ENCODE assay signal across 9 mouse cellular contexts in genomic region chr4:134494780-134495545, GRCm38 (mm10). TPM values are rescaled to one million over a fixed set of nuclear protein-coding genes. Genes with fewer than 3 reads are reported as not detected.
DNase-seq lines count a peak whose midpoint lies in the region; ATAC-seq and TF ChIP-seq lines count a peak whose summit lies in the region.
"Had no signal": no experiment of that assay in that cellular context is flagged by ENCODE, and none has a peak within 500 bp of the region (broad histone marks: within the 10 kb centered on the region; RNA-seq: fewer than 3 reads in every experiment).

No protein-coding gene starts in this region.

- DNase-seq in adrenal gland, postnatal 36 days: peak; percentile 72 to 76
- DNase-seq in thymus, postnatal 4 days: peak; percentile 73
- DNase-seq in cerebellum, postnatal 36 days: no peak
- no peak for DNase-seq in kidney, adult 2 months

- WGBS in kidney, embryonic 15.5 days: 58% methylated on average over 16 of the region's 16 CpGs
- WGBS in kidney, embryonic 14.5 days: 67% methylated on average over 16 of the region's 16 CpGs
- 59% methylated on average over 16 of the region's 16 CpGs for WGBS in limb, embryonic 13.5 days
- WGBS in midbrain, embryonic 15.5 days: 60% methylated on average over 16 of the region's 16 CpGs
- 64% methylated on average over 16 of the region's 16 CpGs for WGBS in kidney, adult 2 months

- no peak overlapping the region for H3K9ac ChIP-seq in kidney, embryonic 15.5 days
- no peak overlapping the region for H3K9ac ChIP-seq in kidney, embryonic 14.5 days (ENCODE audit: low read depth, low read length)
- no peak overlapping the region for H3K9ac ChIP-seq in limb, embryonic 13.5 days
- no peak overlapping the region for H3K9ac ChIP-seq in midbrain, embryonic 15.5 days
- H3K9ac ChIP-seq: neural tube, embryonic 12.5 days had no signal

- H3K36me3 ChIP-seq in kidney, embryonic 15.5 days: no peaks in the 10 kb centered on the region
- no peaks in the 10 kb centered on the region for H3K36me3 ChIP-seq in kidney, embryonic 14.5 days (ENCODE audit: control insufficient read depth, insufficient read depth, low read length)
- no peaks in the 10 kb centered on the region for H3K36me3 ChIP-seq in limb, embryonic 13.5 days
- no peaks in the 10 kb centered on the region for H3K36me3 ChIP-seq in midbrain, embryonic 15.5 days (replicated peaks)
- no peaks in the 10 kb centered on the region for H3K36me3 ChIP-seq in kidney, adult 2 months (ENCODE audit: control insufficient read depth, insufficient read depth, low read length)
- H3K36me3 ChIP-seq: neural tube, embryonic 12.5 days had no signal

- no peak overlapping the region for H3K4me3 ChIP-seq in kidney, embryonic 15.5 days (replicated peaks)
- H3K4me3 ChIP-seq in kidney, embryonic 14.5 days (ENCODE audit: low read length): no peak overlapping the region
- H3K4me3 ChIP-seq in limb, embryonic 13.5 days: no peak overlapping the region
- H3K4me3 ChIP-seq in midbrain, embryonic 15.5 days: no peak overlapping the region
- no peak overlapping the region for H3K4me3 ChIP-seq in kidney, adult 2 months (ENCODE audit: insufficient read depth, low read depth, low read length)
- H3K4me3 ChIP-seq: neural tube, embryonic 12.5 days had no signal

- no peak for TF ChIP-seq POLR2A in kidney, adult 2 months (IDR thresholded peaks at IDR 0.05; ENCODE audit: low read depth, low read length)

- peaks cover 33% of the 10 kb centered on the region for H3K4me1 ChIP-seq in kidney, embryonic 15.5 days
- peaks cover 11% of the 10 kb centered on the region for H3K4me1 ChIP-seq in kidney, embryonic 14.5 days (ENCODE audit: control insufficient read depth, insufficient read depth, low read length)
- H3K4me1 ChIP-seq in limb, embryonic 13.5 days: peaks cover 27% of the 10 kb centered on the region
- H3K4me1 ChIP-seq in midbrain, embryonic 15.5 days: peaks cover 33% of the 10 kb centered on the region
- peaks cover 19% of the 10 kb centered on the region for H3K4me1 ChIP-seq in kidney, adult 2 months (ENCODE audit: control insufficient read depth, insufficient read depth, low read length)

- TF ChIP-seq CTCF in kidney, adult 2 months (conservative IDR thresholded peaks at IDR 0.05; ENCODE audit: insufficient read depth, insufficient read length, low read depth, low read length): no peak

- no peak overlapping the region for H3K4me2 ChIP-seq in kidney, embryonic 15.5 days
- H3K4me2 ChIP-seq in kidney, embryonic 14.5 days (replicated peaks; ENCODE audit: low read depth, low read length): no peak overlapping the region
- H3K4me2 ChIP-seq in limb, embryonic 13.5 days (replicated peaks): no peak overlapping the region
- H3K4me2 ChIP-seq in midbrain, embryonic 15.5 days: no peak overlapping the region
- H3K4me2 ChIP-seq: neural tube, embryonic 12.5 days had no signal

- peak overlapping the region; percentile 34; the same call in 1 of the 2 replicates for H3K27ac ChIP-seq in kidney, embryonic 15.5 days
- H3K27ac ChIP-seq in kidney, embryonic 14.5 days (ENCODE audit: low read depth, low read length): no peak overlapping the region
- no peak overlapping the region for H3K27ac ChIP-seq in limb, embryonic 13.5 days
- peak overlapping the region; percentile 56 for H3K27ac ChIP-seq in midbrain, embryonic 15.5 days
- H3K27ac ChIP-seq in kidney, adult 2 months (ENCODE audit: insufficient read depth, low read depth, low read length): no peak overlapping the region
- H3K27ac ChIP-seq: neural tube, embryonic 12.5 days had no signal

- no peaks in the 10 kb centered on the region for H3K9me3 ChIP-seq in kidney, embryonic 15.5 days (replicated peaks)
- no peaks in the 10 kb centered on the region; the same call in 1 of the 2 replicates for H3K9me3 ChIP-seq in kidney, embryonic 14.5 days (ENCODE audit: control insufficient read depth, low read length)
- no peaks in the 10 kb centered on the region for H3K9me3 ChIP-seq in limb, embryonic 13.5 days
- H3K9me3 ChIP-seq in midbrain, embryonic 15.5 days: no peaks in the 10 kb centered on the region
- H3K9me3 ChIP-seq: neural tube, embryonic 12.5 days had no signal

- no peaks in the 10 kb centered on the region for H3K27me3 ChIP-seq in kidney, embryonic 15.5 days
- H3K27me3 ChIP-seq in kidney, embryonic 14.5 days (ENCODE audit: control insufficient read depth, insufficient read depth, low read length): no peaks in the 10 kb centered on the region
- H3K27me3 ChIP-seq in limb, embryonic 13.5 days: no peaks in the 10 kb centered on the region
- no peaks in the 10 kb centered on the region for H3K27me3 ChIP-seq in midbrain, embryonic 15.5 days (replicated peaks)
- no peaks in the 10 kb centered on the region for H3K27me3 ChIP-seq in kidney, adult 2 months (replicated peaks; ENCODE audit: control insufficient read depth, insufficient read depth, low read length)

- no peak for ATAC-seq in kidney, embryonic 15.5 days (replicated peaks; ENCODE audit: low FRiP score)
- no peak for ATAC-seq in kidney, embryonic 14.5 days (ENCODE audit: low FRiP score, low TSS enrichment)
- peak; percentile 30; the same call in 1 of the 2 replicates for ATAC-seq in limb, embryonic 13.5 days (ENCODE audit: low FRiP score, low read depth)
- no peak for ATAC-seq in midbrain, embryonic 15.5 days (replicated peaks)

RNA-seq across cellular contexts. Expression of gene Paqr7, which starts 1.5 kb away (rescaled TPM):
- polyA plus RNA-seq in kidney, embryonic 15.5 days (2015; fragmentation: Nextera tagmentation; extraction: Ambion mirVana): 3.2 and 3.5 TPM in 2 replicates
- 0.57 and 0.73 TPM in 2 replicates for polyA plus RNA-seq in kidney, embryonic 14.5 days (2014; fragmentation: Nextera tagmentation; extraction: Ambion mirVana)
- total RNA-seq in adrenal gland, postnatal 36 days (2021): 10 to 100 TPM; 38.7 to 56.9 TPM
- polyA plus RNA-seq in limb, embryonic 13.5 days (2015; fragmentation: Nextera tagmentation; extraction: Ambion mirVana): 3.7 and 4.1 TPM in 2 replicates
- 22.6 and 24.7 TPM in 2 replicates for polyA plus RNA-seq in midbrain, embryonic 15.5 days (2015; fragmentation: Nextera tagmentation; extraction: Ambion mirVana)
- 58.7 and 74.3 TPM in 2 replicates for polyA plus RNA-seq in kidney, adult 2 months (2012; rRNA removed)

RNA-seq across cellular contexts. Expression of gene Aunip, which starts 15.8 kb away (rescaled TPM):
- polyA plus RNA-seq in kidney, embryonic 15.5 days (2015; fragmentation: Nextera tagmentation; extraction: Ambion mirVana): 16.7 and 17.8 TPM in 2 replicates
- 5.9 and 20.7 TPM in 2 replicates for polyA plus RNA-seq in kidney, embryonic 14.5 days (2014; fragmentation: Nextera tagmentation; extraction: Ambion mirVana)
- 1 to 10 TPM; 1.7 to 2.5 TPM for total RNA-seq in adrenal gland, postnatal 36 days (2021)
- polyA plus RNA-seq in limb, embryonic 13.5 days (2015; fragmentation: Nextera tagmentation; extraction: Ambion mirVana): 10.6 and 10.8 TPM in 2 replicates
- 1.3 and 1.9 TPM in 2 replicates for polyA plus RNA-seq in midbrain, embryonic 15.5 days (2015; fragmentation: Nextera tagmentation; extraction: Ambion mirVana)
- polyA plus RNA-seq in kidney, adult 2 months (2012; rRNA removed): 0.07 and 0.09 TPM in 2 replicates

RNA-seq across cellular contexts. Expression of gene Stmn1, which starts 26.8 kb away (rescaled TPM):
- 1,708 and 1,728 TPM in 2 replicates for polyA plus RNA-seq in kidney, embryonic 15.5 days (2015; fragmentation: Nextera tagmentation; extraction: Ambion mirVana)
- 1,829 and 1,880 TPM in 2 replicates for polyA plus RNA-seq in kidney, embryonic 14.5 days (2014; fragmentation: Nextera tagmentation; extraction: Ambion mirVana)
- 10 to 100 TPM; 46.2 to 53.5 TPM for total RNA-seq in adrenal gland, postnatal 36 days (2021)
- polyA plus RNA-seq in limb, embryonic 13.5 days (2015; fragmentation: Nextera tagmentation; extraction: Ambion mirVana): 1,889 and 1,921 TPM in 2 replicates
- polyA plus RNA-seq in midbrain, embryonic 15.5 days (2015; fragmentation: Nextera tagmentation; extraction: Ambion mirVana): 7,501 and 7,674 TPM in 2 replicates
- 9.8 and 24.9 TPM in 2 replicates for polyA plus RNA-seq in kidney, adult 2 months (2012; rRNA removed)

RNA-seq across cellular contexts. Expression of gene Mtfr1l, which starts 40.2 kb away (rescaled TPM):
- polyA plus RNA-seq in kidney, embryonic 15.5 days (2015; fragmentation: Nextera tagmentation; extraction: Ambion mirVana): 112 and 115 TPM in 2 replicates
- polyA plus RNA-seq in kidney, embryonic 14.5 days (2014; fragmentation: Nextera tagmentation; extraction: Ambion mirVana): 114 and 130 TPM in 2 replicates
- 100 to 1,000 TPM; 128 to 136 TPM for total RNA-seq in adrenal gland, postnatal 36 days (2021)
- polyA plus RNA-seq in limb, embryonic 13.5 days (2015; fragmentation: Nextera tagmentation; extraction: Ambion mirVana): 131 and 132 TPM in 2 replicates
- 164 and 173 TPM in 2 replicates for polyA plus RNA-seq in midbrain, embryonic 15.5 days (2015; fragmentation: Nextera tagmentation; extraction: Ambion mirVana)
- 133 and 149 TPM in 2 replicates for polyA plus RNA-seq in kidney, adult 2 months (2012; rRNA removed)

RNA-seq across cellular contexts. Expression of gene Selenon, which starts 57.0 kb away (rescaled TPM):
- polyA plus RNA-seq in kidney, embryonic 15.5 days (2015; fragmentation: Nextera tagmentation; extraction: Ambion mirVana): 10.2 and 11.6 TPM in 2 replicates
- 15.6 and 19.5 TPM in 2 replicates for polyA plus RNA-seq in kidney, embryonic 14.5 days (2014; fragmentation: Nextera tagmentation; extraction: Ambion mirVana)
- 10 to 100 TPM; 28.8 to 36.9 TPM for total RNA-seq in adrenal gland, postnatal 36 days (2021)
- polyA plus RNA-seq in limb, embryonic 13.5 days (2015; fragmentation: Nextera tagmentation; extraction: Ambion mirVana): 15.2 and 16.3 TPM in 2 replicates
- 28.3 and 35.6 TPM in 2 replicates for polyA plus RNA-seq in midbrain, embryonic 15.5 days (2015; fragmentation: Nextera tagmentation; extraction: Ambion mirVana)
- 9.8 and 10.2 TPM in 2 replicates for polyA plus RNA-seq in kidney, adult 2 months (2012; rRNA removed)

Comparison
In these comparisons a context has a peak if more than half of its experiments do, and no peak if none do; other contexts are left out.
1. H3K27ac ChIP-seq: peak in kidney, embryonic 15.5 days (single experiment) and midbrain, embryonic 15.5 days (single experiment); none in kidney, embryonic 14.5 days (single experiment), limb, embryonic 13.5 days (single experiment) and kidney, adult 2 months (single experiment).
2. RNA of gene Stmn1, which starts 26.8 kb away (polyA plus RNA-seq): 7,501 to 7,674 TPM in midbrain, embryonic 15.5 days, 1,889 to 1,921 TPM in limb, embryonic 13.5 days, 1,829 to 1,880 TPM in kidney, embryonic 14.5 days and 1,708 to 1,728 TPM in kidney, embryonic 15.5 days; 9.8 to 24.9 TPM in kidney, adult 2 months; every median in the first group is over 10 times any median in the second.
3. DNase-seq: peak in adrenal gland, postnatal 36 days (2 of 2) and thymus, postnatal 4 days (single experiment); none in cerebellum, postnatal 36 days (0 of 2) and kidney, adult 2 months (single experiment).